Mouse (Mus musculus) left cerebral cortex, postnatal 4 days (tissue): ENCODE data around the gene Ss18l1. TPM values are rescaled to one million over a fixed set of nuclear protein-coding genes. Genes with fewer than 3 reads are reported as not detected.

Experiments used
- DNase-seq: peaks from one replicate; pipeline ENCODE4 v3.0.0-alpha.2; 2022
- intact Hi-C: fragments of 180-260 bp; cut with DNase I; formaldehyde crosslinking; loops from one replicate; pipeline ENCODE4 v1.15.1; 2025
- total RNA-seq, 2 experiments: library from RNA; stranded (reverse); gene quantifications; 2 replicates each; pipeline ENCODE4 v1.2.3; 2021

Ss18l1 gene
- total RNA-seq, 2 experiments from 2014 or later, result 59.2 to 60.9 TPM

DNA sequence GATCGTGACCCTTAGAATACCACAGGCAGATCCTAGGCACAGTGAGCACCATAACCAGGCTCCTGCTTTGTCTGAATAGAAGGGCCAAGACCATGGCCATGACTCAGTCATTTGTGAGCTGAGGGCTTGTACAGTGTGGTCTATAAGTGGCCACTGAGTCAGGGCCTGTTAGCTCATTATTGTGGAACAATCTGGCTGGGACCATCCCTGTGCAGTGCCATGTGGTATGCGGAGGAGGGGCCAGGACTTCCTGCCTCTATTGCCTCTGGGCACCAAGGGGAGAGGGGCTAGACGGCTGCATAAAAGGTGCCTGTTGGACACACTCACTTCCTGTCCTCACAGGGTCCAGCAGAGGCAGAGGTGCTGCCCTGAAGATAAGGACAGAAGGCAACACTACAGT lies 8.4 kb upstream of the Ss18l1 start:
- no peak for DNase-seq
- intact Hi-C loops, result no loop called here

DNA sequence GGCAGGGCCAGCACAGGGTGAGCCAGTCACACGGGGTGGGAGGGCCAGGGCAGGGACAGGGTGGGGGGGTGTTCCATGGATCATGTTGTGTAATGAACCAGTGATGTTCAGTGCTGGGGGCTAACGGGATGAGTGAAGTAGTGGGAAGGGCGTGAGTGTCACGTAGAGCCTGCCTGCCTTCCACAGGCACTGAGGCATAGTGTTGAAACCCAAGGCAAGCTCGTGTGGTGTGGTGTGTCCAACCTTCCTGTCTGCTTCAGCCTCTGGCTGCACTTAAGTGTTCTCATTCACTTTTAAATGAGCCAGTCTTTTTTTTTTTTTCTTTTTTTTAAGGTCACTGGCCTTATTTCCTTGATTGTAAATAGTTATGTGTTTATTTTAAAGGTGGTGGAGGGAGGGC lies 7.6 kb upstream of the Ss18l1 start:
- no peak for DNase-seq
- intact Hi-C loops, result no loop called here

DNA sequence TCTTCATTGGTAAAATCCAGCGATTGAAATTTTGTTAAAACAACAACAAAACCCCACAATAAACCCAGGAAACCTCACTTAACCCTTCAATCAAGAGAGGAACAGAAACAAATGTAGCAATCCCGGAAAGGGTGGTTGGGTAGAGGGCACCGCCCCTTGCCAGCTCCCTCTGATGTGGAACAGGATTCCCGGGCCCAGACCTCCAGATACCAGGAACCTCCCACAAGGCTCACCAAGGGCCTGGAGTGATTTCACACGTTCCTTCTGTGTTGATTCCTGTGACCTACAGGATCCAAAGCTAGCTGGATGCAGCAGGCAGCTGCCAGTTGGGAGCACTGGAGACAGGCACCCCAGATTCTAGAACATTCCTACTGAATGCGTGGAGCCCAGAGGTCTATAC lies 1.9 kb upstream of the Ss18l1 start:
- DNase-seq, result no peak
- intact Hi-C loops, result loop anchor here (5.0 kb wide), 2 partner anchors 63 to 123 kb away; partner anchors contain the start of gene Taf4

DNA sequence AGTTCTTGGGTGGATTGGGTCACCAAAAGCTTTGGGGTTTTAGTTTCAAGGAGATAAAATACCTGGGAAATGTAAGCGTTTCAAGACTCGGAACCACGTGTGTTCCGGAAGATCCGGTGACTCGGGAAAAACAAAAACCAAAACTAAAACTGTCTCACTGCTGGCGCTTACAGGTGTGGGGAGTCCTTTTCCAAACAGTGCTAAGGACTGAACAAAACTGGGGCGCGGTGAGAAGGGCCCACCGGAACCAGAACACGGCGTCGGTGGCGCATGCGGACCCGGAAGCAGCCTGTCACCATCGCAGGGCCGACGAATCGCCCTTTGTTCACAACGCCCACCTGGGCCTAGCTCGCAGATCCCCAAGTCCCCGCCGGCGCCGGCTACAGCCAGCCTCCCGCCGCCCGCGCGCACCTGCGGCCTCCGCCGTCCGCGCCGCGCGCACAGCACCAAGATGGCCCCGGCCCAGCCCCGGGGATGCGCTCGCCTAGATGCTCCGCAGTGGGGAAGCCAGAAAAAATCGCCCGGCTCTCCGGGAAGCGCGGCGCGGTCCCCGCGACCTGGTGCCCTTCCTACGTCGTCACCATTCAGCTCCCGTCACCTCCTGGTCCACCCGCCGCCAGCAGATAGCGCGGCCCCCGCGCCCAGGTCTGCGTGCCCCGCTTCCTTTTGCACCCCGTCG lies 593 bp upstream of the Ss18l1 start:
- DNase-seq, result peak; percentile 52
- intact Hi-C loops, result loop anchor here (5.0 kb wide), 2 partner anchors 64 to 124 kb away; partner anchors contain the start of gene Taf4

DNA sequence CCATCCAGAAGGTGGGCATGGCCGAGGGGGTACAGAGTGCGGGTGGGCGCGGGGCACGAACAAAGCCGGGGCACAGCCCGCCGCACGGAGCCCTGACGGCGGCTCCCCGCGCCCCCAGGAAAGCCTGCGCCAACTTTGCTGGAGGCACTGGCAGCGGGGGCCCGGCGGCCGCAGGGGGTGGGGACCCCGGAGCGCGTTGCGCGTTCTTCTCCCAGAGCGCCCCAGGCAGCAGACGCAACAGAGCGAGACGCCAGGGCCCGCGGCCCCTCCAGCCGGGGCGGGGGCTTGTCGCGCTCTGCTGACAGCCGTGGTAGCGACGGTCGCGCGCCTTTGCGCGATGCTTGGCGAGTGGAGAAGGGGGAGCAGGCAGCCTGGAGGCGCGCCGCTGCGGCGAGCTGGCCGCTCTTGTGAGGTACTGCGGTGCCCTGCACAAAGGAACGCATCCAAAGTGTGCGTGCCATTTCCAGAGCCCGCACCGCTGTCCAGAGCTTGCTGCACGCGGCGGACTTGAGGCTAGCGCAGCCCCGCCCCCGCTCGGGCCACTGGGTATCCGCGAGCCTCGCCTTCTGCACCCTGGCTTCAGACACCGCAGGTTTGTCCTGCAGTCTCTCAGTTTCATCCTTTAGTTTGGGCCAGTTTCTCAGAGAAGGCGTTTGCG lies 678 bp downstream of the Ss18l1 start:
- peak; percentile 80 for DNase-seq
- intact Hi-C loops, result loop anchor here (5.0 kb wide), 2 partner anchors 66 to 126 kb away; partner anchors contain the start of gene Taf4

DNA sequence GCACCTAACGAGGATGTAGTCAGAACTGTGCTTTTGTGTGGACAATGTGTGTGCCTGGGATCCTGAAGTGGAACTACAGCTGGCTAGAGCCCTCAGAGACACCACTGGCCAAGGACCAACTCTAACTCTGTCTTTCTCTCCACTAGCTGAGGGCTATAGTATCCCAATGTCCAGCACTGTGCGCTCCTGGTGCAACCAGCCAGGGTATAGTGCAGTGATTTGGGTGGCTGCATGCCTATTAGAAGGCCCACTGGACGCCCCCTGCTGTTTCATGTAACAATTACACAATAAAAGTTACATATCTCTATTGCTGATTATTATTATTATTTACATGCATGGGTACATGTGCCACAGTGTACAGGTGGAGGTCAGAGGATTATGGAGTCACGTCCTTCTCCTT lies 3.0 kb downstream of the Ss18l1 start:
- intact Hi-C loops, result no loop called here
- DNase-seq, result peak; percentile 19

DNA sequence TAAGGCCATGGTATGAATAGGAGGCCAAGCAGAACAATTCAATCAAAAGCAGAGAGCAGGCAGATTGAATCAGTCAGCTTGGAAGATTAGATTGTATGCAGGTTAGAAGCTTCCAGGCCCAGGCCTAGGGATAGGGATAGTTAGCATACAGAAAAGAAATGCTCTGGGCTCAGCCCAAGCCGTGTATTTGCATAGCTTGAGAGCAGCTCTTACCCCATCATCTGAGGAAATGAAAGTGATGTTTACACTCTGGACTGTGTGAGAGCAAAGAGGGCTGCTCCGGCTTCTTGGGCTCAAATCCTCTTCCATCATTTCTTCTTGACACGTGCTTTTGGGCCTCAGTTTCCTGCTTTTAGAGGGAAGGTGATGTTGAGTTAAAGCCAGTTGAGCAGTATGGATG lies 5.3 kb downstream of the Ss18l1 start:
- DNase-seq, result no peak
- intact Hi-C loops, result no loop called here

DNA sequence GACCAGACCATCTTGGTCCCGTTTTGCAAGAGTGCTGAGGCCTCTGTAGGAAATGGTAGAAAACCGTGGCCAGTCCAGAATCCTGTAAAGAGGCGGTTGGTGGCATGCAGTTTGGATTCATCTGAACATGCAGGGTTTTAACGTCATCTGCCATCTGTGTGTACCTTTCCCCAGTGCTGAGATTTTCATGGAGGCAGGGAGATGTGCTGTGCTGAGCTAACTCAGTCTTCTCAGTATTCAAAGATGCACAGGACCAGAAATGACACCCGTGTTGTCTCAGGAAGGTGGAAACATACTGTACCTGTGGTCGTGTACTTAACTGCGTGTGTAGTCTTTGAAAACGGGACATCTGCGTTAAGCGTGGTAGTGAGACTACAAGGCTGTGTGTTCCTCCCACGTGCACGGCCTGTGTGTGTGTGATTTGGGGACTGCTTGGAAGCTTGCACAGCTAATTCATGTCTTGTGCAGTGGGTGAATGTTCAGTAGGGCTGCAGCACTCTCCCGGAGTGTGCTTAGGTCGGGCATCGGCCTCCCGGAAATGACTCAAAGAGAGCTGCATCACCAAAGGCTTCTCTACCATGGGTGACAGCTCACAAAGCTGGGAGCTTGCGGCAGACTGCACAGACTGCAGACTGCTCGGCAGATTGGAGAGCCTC lies 5.8 kb downstream of the Ss18l1 start:
- DNase-seq, result no peak
- intact Hi-C loops, result no loop called here

DNA sequence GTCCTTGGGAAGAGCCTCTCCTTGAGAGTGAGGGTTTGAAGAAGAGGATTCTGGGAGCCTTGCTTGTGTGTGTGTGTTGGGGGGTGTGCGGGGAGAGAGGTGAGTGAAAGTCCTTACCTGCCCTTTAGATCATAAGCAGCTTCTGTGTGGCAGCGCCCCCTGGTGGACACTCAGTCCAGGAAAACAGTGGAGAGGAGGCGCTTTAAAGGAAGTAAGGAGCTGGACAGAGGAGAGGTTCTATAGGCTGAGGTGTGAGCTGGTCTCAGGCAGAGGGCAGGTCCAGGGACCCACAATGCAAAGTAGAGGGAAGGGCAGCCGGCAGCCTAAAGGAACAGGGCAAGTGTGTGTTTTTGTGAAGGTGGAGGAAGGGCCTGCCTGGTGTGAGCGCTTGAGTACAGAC lies 8.7 kb downstream of the Ss18l1 start:
- intact Hi-C loops, result no loop called here
- peak; percentile 86 for DNase-seq

DNA sequence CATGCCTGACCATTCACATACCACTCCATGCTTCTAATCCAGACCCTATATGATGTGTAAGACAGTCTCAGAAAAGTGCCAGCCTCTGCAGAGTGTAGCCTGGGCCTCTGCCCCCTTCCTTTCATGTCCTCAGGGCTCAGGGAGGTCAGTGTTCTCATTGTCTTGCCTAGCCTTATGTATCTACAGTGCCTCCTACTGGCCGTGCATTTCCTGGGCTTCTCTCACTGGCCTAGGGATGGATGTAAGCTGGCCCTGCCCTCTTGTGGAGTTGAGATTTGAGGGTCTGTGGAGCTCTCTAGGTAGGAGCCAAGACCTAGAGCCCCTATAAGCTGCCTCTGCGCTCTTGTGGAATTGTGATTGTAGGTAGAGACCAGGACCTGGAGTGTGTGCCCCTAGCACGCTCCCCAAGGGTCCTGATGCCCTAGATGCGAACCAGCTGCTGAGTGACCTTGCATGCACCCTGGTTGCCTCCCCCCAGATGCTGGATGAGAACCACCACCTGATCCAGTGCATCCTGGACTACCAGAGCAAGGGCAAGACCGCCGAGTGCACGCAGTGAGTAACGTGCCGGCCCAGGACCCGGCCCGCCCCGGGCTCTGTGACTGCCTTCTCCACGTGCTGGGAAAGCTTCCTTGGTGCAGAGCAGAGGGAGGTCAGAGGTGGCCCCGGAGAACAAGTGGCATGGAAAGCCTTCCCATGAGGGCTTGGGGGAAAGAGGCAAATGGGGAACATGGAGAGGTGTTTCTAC lies 9.9 kb downstream of the Ss18l1 start:
- DNase-seq, result peak; percentile 31
- intact Hi-C loops, result no loop called here

DNA sequence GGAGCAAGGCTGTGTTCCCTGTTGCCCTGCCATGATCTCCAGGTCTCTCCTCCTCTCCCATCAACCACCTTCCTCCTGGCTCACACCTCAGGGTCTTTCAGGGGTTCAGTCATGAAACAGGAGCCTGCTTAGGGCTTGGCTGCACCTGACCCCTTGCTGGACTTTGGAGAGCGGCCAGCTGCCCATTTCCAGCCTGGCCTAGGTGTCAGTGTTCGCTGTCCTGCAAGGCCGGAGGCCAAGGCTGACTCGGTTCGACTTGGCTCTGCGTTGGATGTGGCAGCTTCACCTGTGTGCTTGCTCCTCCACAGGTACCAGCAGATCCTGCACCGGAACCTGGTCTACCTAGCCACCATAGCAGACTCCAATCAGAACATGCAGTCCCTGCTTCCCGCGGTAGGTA lies 10.7 kb downstream of the Ss18l1 start:
- DNase-seq, result no peak
- intact Hi-C loops, result no loop called here

DNA sequence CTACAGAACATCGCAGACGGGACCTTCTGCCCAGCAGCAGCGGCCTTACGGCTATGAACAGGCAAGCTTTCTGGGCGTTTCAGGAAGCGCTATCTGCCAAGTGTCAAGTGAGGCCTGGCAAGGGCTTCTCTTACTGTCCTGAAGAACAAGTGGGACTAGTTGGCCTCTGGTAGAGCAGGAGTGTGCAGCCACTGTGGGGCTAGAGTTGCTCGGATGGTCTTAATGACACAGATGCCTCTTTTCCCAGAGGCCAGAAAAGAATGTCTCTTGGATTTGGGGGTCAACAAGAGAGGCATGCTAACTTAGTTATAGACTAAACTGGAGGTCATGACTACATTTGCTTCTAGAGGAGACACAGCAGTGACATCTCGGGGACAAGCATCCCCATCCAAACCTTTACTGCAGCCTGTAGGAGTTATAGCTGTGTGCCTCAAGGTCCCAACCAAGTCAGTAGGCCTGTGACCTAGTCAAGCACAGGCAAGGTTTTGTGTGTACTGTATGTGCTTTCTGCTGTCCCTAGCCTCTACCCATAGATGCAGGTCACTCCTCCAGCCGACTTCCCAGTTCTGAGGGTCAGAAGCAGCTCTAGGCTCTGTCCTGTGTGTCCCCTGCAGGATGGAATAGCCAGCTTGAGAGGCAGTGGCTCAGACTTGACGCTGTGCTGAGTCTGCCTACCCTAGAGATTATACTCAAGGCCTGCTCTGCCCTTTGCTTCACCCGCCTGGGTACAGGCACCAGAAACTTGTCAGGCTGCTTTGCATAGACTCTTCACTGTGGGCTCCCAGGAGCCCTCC lies 21.2 kb downstream of the Ss18l1 start:
- DNase-seq, result no peak
- intact Hi-C loops, result no loop called here

DNA sequence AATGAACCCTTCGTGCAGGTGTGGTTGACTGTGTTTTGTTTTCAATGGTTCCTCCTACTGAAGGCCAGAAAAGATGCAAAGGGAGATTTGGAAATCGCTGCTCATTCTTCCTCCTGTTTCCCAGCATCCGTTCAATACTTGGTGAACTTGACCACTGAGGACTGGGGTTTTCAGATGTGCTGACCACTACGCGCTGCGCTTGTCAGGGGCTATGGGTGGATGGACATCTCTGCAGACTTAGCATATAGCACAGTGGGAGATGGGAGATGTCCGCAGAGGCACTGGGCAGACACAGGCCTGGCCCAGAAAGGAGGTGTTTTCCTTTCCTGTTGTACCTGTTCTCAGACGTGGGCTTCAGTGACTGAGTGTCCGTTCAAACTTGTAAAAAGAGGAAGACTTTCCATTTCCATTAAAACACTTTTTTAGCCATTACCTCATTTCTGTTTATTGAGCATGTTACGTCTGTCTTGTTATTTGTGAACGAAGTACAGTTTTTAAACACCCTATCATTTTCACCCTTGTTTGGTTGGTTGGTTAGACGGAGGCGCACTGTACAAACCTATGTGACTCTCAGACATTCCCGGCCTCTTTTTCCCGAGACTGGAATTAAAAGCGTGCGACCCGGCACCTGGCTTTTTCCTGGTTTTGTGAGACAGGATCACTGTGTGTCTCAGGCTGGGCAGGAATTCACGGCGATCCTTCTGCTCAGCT lies 27.6 kb downstream of the Ss18l1 start:
- DNase-seq, result no peak
- intact Hi-C loops, result loop anchor here (5.0 to 10.0 kb wide), 2 partner anchors 47 to 185 kb away; partner anchors contain the start of genes Osbpl2 and Rps21

DNA sequence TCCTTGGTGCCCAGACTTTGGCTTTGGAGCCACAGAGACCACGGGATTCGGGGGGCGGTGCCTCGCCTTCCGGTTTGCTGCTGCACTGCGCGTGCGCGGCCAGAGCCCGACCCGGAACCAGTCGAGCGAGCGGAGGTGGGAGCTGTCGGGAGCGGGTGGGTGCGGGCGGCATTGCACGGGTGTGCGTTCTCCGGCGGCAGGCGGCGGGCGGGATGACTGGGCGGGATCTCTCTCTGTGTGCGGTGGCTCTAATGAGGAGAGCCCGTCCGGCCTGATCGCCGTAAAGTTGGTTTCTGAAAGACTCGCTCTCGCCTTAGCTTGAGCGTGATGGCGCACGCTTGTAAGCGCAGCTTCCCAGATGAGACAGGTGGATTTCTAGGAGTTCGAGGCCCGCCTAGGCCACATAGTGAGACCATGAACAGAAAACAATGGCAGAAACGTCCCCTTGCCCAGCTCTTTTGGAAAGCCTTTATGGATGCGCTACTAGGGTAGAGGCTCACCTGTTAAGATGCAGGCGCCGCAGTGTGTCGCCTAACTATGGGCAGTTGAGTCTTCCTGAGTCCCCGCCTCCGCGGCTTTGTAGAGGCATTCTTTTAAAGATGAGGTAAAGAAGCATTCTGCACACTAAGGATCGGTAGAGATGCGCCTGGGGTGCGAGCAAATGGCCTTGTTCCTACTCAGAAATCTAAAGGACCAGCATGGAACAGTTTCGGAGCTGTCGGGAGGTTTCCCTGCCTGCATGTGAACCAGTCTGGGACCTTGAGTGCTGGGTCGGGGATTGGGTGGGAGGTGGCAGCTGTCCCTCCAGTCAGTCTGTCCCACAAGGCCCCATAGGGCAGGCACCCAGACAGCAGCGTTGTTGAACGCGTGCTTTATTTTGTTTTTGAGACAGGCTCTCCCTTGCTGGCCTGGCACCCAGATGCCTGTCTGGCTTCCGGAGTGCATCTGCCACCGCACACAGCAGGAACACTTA lies 28.5 kb downstream of the Ss18l1 start, which contains the start of gene Mtg2:
Gene Mtg2, plus strand, starts transcription at position 108 of the 973 bp plus-strand sequence.
- intact Hi-C loops, result loop anchor here (5.0 to 10.0 kb wide), 2 partner anchors 47 to 184 kb away; partner anchors contain the start of genes Osbpl2 and Rps21

DNA sequence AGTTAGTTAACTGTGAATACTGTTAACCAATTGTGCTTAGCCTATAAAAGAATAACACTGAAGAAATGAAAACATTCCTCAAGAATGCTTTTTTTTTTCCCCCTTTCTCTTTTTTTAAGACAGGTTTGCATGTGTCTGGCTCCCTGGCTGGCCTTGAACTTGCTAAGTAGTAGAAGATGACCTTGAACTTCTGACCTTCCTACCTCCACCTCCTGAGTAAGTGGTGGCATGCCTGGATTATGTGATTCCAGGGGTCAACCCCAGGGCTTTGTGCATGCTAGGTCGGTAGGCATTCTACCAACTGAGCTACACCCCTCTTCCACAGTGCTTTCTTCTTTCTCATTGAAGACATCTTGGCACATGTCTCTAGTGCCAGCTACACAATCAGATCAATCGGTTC lies 29.4 kb downstream of the Ss18l1 start:
- intact Hi-C loops, result loop anchor here (5.0 to 10.0 kb wide), 2 partner anchors 46 to 183 kb away; partner anchors contain the start of genes Osbpl2 and Rps21
- DNase-seq, result no peak

More for the DNA sequence above, 28.5 kb downstream of the Ss18l1 start, which contains the start of gene Mtg2:
- peak; percentile 97 for DNase-seq

DNA sequence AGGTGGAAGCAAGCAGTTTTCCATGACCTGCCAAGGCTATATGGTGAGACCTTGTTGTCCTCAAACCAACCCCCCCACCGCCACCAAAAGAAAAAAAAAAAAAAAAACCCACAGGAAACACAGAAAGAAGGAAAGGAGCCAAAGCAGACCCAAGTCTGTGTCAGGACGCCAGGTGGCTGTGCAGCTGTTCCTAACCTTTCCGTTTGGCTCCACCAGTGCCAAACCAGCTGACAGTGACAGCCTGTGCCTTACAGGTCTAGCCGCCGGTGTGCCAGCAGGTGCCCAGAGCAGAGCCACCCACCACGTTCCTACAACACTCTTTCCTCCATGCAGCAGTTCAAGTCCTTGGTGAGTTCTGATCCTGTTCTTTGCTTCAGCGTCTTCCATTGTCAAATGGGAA lies 30.6 kb downstream of the Ss18l1 start:
- intact Hi-C loops, result loop anchor here (5.0 to 10.0 kb wide), 2 partner anchors 44 to 182 kb away; partner anchors contain the start of genes Osbpl2 and Rps21

DNA sequence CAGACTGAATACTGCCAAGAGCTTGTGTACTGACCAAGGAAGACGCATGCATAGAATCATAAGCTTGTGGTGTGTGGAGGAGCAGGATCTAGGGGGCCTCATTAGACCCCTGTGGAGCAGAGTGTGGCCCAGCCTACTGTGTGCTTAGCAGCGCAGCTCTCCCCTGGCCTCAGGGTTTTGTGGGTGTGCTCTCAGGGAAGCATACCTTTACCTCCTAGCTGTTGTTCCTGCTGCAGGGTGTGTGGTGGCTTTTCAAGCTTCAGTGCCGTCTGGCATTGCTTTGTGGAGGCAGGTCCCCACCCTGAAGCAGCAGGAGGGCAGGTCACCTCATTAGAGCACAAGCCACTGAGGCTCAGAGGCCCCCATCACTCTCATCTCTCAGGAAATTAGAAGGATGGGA lies 35.3 kb downstream of the Ss18l1 start:
- DNase-seq, result no peak
- intact Hi-C loops, result loop anchor here (10.0 kb wide), 1 partner anchor 177 kb away; the partner anchor contains the start of gene Rps21

More for the DNA sequence above, 30.6 kb downstream of the Ss18l1 start:
- no peak for DNase-seq

DNA sequence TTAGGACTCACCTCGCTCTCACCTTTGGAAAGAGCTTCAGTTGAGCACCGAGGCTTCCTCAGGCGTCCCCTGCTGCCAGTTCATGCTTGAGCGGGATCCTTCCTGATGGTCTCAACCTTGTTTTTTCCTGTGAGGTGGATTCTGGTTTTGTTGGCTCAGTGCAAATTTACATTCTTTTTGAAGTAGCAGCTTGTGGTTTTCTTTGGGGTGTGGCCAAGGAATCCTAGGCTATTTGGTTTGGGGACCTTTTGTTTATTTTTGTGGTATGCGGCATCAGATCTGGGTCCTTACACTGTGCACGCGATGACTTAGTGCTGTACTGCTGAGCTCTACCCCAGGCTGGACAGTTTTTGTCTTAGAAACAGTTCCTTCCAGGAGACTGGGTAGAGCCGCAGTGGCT lies 38.4 kb downstream of the Ss18l1 start:
- DNase-seq, result no peak
- intact Hi-C loops, result loop anchor here (10.0 kb wide), 1 partner anchor 84 kb away; no protein-coding TSS in a partner anchor
